Mouse (Mus musculus) thymus, adult 2 months (tissue): ENCODE results near the gene Snd1.

ENCODE experiments used
- CTCF ChIP-seq: fragments of 200-500 bp; IDR thresholded peaks from 2 replicates; pipeline ENCODE4 v1.5.1; 2012; ENCODE audit warnings: mild to moderate bottlenecking, control low read depth, low read length, moderate library complexity, borderline replicate concordance; ENCODE audit not compliant: control insufficient read depth, poor library complexity, insufficient read depth; ENCODE audit errors: extremely low read depth
- POLR2A ChIP-seq: fragments of 200-500 bp; IDR thresholded peaks from 2 replicates; pipeline ENCODE4 v1.6.1; 2012; ENCODE audit warnings: mild to moderate bottlenecking, low read length, control low read depth, moderate library complexity; ENCODE audit not compliant: control insufficient read depth, poor library complexity, insufficient read depth; ENCODE audit errors: extremely low read depth

DNA sequence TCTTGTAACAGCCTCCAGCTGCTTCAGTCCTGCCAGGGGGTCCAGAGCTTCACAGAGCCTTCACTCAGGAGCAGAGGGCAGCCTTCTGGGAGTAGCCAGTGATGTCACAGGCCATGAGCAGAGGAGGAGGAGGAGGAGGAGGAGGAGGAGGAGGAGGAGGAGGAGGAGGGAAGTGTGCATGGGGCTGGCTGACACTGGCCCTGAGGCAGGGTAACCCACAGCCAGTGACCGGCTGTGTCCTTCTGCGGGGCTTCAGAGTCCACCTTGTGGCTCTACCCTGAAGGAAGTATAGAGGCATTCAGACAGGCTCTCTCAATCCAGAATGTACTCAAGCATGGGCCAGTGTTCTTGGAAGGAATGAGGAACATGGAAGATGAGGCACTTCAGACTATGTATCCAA, 25.7 kb upstream of the Snd1 start, which contains the start of gene Pax4:
- TF ChIP-seq POLR2A: no peak
- no peak for TF ChIP-seq CTCF
